Mouse (Mus musculus) thymus, adult 18-20 months (tissue): Measurements from ENCODE around the gene St6galnac3.

Experiments
- DNase-seq, 2 experiments: peaks; one replicate each; pipeline ENCODE4 v3.0.0; 2022; ENCODE audit warnings: mixed read lengths in 2 of 2

The St6galnac3 gene

DNA sequence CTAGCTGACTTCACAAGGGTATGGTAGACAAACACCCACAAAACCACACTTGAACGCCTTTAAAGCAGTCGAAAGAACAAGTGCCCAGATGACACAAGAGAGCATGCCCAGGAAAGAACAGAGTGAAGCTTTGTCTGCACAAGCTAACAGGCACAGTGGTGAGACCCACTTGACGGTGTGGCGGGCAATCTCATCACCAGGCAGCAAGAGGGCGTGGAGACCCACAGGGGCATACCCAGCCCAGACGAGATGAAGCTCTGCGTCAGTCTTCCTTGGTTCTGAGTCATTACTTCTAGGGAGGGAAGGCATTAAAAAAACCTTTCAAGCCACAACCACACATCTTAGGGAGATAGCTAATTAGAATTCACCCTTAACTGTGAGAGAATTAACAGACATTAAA is 79.2 kb downstream of the St6galnac3 start:
- no peak for DNase-seq

GRCm38 (mm10) chr3:153643822-153644519 is 81.0 kb downstream of the St6galnac3 start:
- DNase-seq = no peak

DNA sequence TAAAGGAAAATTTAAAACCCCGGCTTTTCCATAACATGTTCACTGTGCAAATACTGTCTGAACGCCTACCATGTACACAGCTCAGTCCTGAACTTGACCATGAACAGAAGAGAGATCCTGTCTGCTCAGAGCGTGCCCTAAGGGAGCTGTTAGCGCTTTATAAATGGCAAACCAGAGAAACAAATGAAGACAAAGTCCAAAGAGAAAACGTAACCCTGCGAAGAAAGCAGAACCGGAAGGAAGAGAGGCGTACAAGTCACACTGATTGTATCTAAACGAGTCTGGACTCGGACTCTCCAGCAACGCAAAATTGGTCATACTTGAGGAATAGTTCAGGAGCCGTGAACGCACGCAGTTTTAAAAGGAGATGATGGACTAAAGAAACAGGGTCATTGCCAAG is 82.1 kb downstream of the St6galnac3 start:
- no peak for DNase-seq

GRCm38 (mm10) chr3:153641805-153642204 is 83.2 kb downstream of the St6galnac3 start:
- no peak for DNase-seq

GRCm38 (mm10) chr3:153637336-153637735 is 87.6 kb downstream of the St6galnac3 start:
- DNase-seq = no peak

DNA sequence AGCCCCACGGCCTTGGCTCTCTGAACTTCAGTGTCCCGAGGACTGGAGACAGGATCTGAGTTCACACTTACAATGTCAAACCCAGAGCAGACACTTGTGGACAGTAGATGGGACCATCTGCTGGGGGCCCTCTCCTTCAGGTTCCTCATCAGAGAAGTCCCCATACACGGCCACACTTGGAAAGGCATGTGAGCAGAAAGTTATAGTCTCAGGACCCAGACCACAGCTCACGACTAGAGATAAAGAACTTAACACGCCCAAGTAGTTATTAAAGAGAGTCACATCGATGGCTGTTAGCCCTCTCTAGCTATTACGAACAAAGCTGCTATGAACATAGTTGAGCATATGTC is 88.2 kb downstream of the St6galnac3 start:
- DNase-seq = no peak

GRCm38 (mm10) chr3:153636094-153636803 is 88.7 kb downstream of the St6galnac3 start:
- DNase-seq = no peak

GRCm38 (mm10) chr3:153631988-153632672 is 92.8 kb downstream of the St6galnac3 start:
- no peak for DNase-seq

GRCm38 (mm10) chr3:153626237-153626636 is 98.7 kb downstream of the St6galnac3 start:
- no peak for DNase-seq

- no peak for DNase-seq
Observed at GRCm38 (mm10) chr3:153618976-153619375, 106.0 kb downstream of the St6galnac3 start.

DNA sequence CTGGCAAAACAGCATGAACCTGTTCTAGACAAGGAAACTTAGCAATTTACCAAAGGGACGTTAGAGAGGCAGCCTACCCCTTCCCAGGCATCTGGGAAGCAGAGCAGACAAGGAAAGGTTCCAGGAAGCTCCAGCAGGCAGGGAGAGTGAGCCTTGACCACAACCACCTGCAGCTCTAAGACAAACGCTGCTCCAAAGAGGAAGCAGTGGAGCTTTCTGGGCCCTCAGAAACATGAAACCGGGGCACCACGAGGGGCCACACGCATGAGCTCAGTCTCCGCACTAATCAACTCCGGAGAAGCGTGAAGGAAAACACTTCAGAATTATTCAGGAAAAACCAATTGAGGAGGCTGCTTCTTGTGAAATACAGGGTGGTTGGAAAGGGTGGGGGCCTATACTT is 108.1 kb downstream of the St6galnac3 start:
- DNase-seq = no peak

GRCm38 (mm10) chr3:153610239-153610638 is 114.7 kb downstream of the St6galnac3 start:
- DNase-seq = no peak

DNA sequence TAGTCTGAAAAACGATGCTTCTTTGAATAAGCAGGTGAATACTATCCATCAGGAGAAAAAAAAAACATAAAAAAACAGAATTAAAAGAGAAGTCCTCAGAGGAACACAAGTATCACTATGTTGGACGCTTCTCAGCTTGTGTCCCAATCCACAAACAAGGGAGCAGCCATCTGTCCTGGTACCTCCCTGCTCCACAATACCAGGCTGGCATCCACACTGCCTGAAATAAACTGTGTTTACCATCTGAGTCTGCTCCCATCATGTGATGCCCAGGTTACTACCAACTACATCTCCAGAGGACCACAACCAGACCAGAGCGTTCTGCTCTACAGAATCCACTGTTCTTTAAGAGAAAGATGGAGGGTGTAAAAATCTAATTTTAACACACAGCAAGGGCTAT is 118.6 kb downstream of the St6galnac3 start:
- no peak for DNase-seq

GRCm38 (mm10) chr3:153605767-153606098 is 119.2 kb downstream of the St6galnac3 start:
- DNase-seq = no peak

- DNase-seq = no peak
Observed at GRCm38 (mm10) chr3:153605089-153605766, 119.7 kb downstream of the St6galnac3 start.

DNA sequence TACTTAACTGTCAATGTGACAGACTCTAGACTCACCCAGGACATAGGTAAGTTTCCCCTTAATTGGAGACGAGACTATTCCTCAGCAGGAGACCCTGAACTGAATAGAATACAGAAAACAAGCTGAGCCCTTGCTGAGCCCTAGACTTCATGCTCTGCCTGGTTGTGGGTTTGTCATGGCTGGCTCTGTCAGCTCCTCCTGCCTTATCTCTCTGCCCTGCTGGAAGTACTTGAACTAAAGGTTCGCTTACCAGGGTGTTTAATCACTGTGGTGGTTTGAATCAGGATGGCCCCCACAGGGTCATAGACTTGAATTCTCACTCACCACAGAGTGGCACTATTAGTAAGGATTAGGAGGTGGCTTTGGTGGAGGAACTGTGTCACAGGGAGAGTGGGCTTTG is 125.8 kb downstream of the St6galnac3 start:
- no peak for DNase-seq

- DNase-seq = no peak
Observed at GRCm38 (mm10) chr3:153598631-153599030, 126.3 kb downstream of the St6galnac3 start.

- DNase-seq = no peak
Observed at GRCm38 (mm10) chr3:153594531-153594930, 130.4 kb downstream of the St6galnac3 start.

GRCm38 (mm10) chr3:153593978-153594377 is 131.0 kb downstream of the St6galnac3 start:
- DNase-seq = no peak

DNA sequence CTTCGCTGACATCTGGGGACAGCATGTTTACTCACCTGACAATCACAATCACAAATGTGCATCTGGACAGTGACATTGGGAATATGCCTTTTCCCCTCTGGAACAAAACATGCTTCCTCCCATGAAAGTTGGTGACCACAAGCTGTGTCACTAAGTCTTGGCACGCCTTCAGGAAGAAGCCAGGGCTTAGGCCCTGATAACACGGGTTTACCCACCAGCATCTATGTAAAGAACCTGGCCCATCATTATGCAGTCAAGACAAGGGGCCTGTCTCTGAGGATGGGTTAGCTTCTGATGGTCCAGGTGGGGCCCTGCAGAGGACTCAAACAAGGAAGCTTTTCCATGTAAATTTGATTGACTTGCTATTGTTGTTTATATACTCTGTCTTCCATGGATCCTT is 131.9 kb downstream of the St6galnac3 start:
- no peak for DNase-seq

DNA sequence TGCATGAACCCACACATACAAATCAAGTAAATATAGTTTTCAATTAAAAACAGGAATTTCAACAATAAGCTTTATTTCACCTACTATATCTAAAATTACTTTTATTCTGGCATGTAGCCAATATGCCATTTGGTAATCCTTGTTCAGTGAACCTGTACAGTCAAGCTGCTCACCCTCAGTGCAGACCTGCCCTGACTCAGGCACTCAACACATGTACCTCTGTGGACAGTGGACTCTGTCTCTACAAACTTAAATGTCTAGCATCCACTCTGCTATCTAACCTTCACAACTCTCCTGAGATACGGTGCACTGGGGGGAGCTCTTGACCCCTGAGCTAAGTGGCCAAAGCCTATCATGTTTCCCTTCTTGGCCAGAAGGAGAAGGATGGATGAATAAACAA is 137.4 kb downstream of the St6galnac3 start:
- DNase-seq = no peak

DNA sequence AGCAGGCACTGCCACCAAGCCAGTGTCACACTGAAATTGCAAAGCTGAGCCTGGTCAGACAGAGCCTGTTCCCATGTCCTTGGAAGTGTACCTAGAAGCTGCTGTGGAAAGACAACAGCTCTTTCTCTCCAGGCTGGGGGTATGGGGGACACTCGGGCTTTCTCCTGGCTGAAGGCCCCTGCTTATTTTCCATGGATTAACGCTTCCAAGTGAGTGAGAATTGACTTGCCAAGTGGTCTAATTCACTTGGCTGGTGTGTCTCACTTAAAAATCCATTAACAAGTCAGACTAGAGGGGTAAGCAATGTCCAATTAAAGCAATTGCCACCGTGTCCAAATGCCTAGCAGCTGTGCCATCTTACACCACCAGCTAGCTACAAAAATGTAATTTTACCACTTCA is 140.1 kb downstream of the St6galnac3 start:
- DNase-seq = no peak

GRCm38 (mm10) chr3:153582065-153582464 is 142.9 kb downstream of the St6galnac3 start:
- no peak for DNase-seq

GRCm38 (mm10) chr3:153580625-153581024 is 144.3 kb downstream of the St6galnac3 start:
- no peak for DNase-seq
